Mouse (Mus musculus) yolk sac, embryonic 10.5 days (tissue): ENCODE measurements around the gene Smarca4.

ENCODE experiments used
- DNase-seq: peaks from one replicate; pipeline ENCODE4 v3.0.0-alpha.2; 2017; ENCODE audit warnings: low spot score

The Smarca4 gene

DNA sequence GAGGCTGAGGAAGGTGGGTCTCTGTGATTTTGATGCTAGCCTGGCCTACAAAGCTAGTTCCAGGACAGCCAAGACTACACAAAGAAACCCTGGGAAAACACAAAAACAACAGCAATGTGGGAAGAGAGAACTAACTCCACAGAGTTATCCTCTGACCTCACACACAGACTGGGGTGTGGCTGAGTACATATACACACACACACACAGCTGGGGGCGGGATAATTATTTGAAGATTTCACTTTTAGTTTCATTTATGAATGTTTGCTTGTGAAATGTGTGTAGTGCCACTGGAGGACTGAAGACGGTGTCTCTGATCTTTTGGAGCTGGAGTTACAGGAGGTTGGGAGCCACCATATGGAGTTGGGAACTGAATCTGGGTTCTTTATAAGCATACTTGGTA lies 14.9 kb upstream of the Smarca4 start:
- no peak for DNase-seq

DNA sequence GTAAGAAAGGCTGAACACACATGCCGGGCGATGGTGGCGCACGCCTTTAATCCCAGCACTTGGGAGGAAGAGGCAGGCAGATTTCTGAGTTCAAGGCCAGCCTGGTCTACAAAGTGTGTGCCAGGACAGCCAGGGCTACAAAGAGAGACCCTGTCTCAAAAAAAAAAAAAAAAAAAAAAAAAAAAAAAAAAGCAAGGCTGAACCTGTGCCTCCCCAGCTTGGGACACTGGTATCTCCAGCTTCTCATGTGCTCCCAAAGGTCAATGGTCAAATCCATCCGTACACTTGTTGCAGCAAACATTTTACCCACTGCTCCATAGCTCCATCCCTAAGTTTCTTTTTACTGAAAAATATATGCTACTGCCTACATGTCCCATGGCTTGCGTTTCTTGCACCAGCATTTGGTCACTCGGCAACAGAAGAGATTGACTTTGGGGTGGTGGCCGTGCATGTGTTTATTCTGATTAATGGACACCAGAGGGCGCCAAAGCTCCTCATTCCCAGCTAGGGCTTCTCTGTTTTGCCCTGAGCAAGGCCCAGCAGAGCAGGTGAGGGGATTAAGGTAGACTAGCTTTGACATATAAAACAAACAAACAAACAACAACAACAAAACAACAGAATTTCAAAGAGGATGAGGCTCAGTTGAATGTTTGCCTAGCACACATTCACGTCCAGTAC lies 14.1 kb upstream of the Smarca4 start:
- peak; percentile 62 for DNase-seq

DNA sequence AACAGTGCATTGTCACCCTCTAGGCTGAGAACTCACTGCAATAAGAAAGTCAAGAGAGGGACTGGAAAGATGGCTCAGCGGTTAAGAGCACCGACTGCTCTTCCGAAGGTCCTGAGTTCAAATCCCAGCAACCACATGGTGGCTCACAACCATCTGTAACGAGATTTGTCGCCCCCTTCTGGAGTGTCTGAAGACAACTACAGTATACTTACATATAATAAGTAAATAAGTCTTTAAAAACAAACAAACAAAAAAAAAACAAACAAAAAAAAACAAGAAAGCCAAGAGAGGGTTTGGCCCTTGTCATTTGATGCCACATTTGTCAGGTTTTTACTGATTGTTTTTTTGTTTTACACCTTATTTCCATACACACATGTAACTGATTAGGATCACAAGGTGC lies 11.8 kb upstream of the Smarca4 start:
- no peak for DNase-seq

DNA sequence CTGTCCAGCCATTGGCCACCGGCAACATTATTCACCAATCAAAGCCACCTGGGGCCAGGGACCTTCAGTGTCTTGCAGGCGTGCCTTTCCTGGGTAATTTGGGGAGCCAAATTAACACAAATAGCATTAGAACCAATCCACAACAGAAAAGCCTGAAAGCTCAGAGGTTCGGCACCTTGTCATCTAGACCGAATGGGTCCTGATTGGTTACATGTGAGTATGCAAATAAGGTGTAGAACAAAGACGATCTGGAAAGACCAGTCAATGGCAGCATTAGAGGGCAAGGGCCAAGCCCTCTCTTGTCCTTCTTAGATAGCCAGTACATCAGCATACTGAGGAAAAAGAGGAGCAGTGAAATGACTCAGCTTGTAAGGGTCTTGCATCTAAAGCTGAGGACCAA lies 10.1 kb upstream of the Smarca4 start:
- DNase-seq = no peak

DNA sequence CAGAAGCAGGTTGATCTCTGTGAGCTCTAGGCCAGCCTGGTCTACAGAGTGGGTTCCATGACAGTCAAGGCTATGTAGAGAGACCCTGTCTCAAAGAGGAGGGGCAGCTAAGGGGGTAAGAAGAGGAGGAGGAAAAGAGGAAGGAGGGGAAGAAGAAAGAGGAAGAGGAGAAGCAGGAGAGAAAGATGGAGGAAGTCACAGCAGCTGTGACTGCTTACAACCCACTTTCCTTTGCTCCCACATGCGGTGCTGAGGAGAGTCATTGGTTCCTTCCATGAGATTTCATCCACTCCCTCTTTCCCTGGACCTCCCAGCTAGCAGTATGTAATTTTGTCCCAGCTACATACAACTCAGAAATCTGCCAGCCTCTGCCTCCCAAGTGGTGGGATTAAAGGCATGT lies 9.3 kb upstream of the Smarca4 start:
- no peak for DNase-seq

DNA sequence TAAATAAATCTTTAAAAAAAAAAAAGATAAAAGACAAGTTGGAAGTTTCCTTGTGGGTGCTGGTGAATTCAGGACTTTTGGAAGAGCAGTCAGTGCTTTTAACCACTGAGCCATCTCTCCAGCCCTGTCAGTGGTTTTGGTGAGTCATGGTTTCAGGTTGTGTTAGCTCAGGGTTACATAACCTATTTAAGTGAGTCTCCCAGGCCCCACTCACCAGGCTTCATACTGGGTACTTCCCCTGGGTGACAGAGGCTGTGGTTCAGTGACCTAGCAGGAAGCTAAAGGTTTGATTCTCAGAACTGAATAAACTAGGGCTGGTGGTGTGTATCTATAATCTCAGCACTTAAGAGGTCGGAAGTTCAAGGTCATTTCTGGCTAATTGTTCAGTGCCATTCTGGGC lies 6.1 kb upstream of the Smarca4 start:
- DNase-seq = no peak

DNA sequence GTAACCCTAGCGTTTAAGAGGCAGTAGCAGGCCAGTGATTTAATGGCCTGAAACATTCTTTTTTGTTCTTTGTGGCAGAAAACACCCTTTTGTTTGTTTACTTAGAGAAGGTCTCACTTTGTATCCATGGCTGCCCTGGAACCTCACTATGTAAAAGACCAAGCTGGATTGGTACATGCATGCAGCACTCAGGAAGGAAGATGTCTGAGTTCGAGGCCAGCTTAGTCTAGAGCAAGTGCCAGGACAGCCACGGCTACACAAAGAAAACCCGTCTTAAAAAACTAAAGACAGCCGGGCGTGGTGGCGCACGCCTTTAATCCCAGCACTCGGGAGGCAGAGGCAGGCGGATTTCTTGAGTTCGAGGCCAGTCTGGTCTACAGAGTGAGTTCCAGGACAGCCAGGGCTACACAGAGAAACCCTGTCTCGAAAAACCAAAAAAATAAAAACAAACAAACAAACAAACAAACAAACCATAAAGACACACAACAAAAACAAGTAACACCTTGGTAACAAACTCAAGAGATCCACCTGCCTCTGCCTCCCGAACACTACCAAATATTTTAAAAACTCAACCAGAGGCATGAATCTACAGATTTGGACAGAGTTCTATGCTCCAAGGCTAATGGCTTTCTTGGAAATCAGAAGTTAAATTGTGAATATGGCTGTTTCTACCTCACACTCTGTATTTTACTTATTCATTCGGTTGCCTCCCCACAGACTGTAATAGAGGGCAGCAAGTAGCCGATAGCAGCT lies 929 bp upstream of the Smarca4 start:
- no peak for DNase-seq

DNA sequence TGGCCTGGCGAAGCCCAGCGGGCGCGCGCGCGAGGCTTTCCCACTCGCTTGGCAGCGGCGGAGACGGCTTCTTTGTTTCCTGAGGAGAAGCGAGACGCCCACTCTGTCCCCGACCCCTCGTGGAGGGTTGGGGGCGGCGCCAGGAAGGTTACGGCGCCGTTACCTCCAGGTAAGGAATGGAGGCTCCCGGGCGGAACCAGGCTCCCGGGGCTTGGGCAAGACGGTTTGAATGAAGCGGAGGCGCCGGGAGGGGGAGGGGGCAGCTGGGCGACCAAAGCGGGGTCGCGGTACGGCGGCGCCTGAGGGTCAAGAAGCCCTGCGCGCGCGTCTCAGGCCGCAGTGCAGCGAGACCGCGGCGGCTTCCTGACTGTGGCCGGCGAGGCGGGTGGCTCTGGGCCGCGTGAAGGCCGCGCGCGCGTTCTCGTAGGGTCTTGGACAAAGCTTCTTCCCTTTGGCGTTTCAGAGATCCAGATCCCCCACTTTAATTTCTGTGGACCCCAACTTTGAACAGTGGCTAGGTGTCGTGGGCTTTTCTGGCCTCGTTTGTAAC lies 338 bp downstream of the Smarca4 start:
- DNase-seq = peak; percentile 93

DNA sequence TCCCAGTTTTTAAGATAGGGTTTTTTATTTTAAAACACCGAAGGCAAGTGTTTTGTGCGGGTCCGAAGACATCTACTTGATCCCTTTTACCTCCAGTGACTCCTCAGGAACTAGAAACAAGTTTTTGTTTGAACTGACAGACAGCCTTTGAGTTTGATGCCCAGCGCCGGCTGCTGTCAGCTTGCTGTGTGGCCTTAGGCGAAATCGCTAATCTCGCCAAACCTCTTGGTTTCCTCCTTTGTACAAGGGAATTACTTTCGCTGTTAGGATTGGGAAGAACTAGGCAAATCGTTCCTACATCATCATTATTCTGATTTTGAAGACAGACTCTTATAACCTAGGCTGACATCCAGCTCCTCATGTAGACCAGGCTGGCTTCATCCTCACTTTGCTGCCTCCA lies 1.1 kb downstream of the Smarca4 start:
- DNase-seq = no peak

DNA sequence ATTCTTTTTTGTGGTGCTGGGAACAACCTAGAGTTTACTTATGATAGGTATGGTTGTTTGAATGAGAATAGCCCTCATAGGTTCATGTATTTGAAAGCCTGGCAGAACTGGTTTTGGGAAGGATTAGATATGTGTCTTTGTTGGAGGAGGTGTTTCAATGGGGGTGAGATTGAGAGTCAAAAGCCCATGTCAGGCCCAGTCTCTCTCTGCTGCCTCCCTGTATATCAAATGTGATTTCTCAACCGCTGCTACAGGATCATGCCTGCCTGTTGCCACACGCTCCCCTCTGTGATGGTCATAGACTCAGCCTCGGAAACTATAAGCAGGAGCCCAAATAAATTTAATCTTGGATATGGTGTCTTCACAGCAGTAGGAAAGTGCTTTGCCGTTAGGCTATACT lies 4.3 kb downstream of the Smarca4 start:
- DNase-seq = no peak

DNA sequence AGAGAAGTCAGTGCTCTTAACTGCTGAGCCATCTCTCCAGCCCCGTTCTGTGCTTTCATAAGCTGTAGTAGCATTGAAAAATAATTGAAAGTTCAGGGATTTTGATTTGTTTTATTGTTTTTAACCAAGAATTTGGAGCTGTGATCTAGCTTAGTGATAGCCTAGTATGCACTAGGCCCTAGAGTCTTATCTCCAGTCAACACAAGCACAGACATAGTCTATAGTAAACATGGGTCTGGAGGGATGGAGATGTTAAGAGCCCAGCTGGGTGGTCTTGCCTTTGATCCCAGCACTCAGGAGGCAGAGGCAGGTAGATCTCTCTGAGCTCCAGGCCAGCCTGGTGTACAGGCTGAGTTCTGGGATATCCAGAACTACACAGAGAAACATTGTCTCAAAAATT lies 6.7 kb downstream of the Smarca4 start:
- no peak for DNase-seq

DNA sequence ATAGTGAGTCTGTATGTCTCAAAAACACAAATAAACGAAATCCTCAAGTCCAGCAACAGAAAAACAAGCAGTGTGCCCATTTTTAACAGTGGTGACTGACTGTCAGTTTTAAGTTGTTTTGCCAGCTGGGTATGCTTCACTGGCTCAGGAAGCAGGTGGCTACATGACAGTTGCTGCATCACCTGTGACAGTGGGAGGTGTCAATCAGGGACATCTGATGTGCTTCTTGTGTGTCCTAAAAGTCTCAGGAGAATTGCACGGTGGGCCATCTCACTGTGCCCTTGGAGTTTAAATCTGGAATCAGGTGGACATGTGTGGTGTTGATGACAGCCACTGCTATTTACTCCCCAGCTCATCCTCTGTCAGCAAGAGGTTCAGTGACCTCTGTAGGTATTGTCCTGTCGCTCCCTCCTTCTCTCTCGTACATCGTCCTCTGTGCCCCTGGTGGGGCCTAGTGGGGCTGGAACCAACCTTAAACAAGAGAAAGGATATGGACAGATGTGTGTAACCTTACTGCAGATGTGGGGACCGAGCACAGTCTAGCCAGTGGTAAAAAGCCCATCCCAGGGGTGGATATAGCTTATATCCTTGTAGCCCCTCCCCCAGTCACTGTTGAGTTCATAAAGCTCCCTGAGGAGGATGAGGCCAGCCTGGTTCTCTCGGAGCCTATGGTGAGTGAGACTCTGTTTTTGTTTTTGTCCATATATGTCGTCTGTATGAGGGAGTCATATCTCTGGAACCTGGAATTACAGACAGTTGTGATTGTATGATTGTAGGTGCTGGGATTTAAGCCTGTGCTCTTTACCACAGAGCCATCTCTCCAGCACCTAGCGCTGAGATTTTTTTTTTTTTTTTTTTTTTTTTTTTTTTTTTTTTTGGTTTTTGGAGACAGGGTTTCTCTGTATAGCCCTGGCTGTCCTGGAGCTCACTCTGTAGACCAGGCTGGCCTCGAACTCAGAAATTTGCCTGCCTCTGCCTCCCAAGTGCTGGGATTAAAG lies 9.7 kb downstream of the Smarca4 start:
- no peak for DNase-seq

DNA sequence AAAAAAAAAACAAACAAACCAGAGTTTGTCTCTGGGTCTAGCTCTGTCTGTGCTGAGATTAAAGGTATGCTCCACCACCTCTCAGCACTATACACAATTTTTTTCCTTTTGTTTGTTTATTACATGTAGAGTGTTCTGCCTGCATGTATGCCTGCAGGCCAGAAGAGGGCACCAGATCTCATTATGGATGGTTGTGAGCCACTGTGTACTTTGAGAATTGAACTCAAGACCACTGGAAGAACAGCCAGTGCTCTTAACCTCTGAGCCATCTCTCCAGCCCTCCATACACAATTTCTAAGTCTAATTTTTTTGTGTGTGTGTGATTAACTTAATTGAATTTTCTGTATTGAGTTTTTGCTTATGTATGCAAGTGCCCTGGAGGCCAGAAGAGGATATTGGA lies 10.6 kb downstream of the Smarca4 start:
- DNase-seq = no peak

DNA sequence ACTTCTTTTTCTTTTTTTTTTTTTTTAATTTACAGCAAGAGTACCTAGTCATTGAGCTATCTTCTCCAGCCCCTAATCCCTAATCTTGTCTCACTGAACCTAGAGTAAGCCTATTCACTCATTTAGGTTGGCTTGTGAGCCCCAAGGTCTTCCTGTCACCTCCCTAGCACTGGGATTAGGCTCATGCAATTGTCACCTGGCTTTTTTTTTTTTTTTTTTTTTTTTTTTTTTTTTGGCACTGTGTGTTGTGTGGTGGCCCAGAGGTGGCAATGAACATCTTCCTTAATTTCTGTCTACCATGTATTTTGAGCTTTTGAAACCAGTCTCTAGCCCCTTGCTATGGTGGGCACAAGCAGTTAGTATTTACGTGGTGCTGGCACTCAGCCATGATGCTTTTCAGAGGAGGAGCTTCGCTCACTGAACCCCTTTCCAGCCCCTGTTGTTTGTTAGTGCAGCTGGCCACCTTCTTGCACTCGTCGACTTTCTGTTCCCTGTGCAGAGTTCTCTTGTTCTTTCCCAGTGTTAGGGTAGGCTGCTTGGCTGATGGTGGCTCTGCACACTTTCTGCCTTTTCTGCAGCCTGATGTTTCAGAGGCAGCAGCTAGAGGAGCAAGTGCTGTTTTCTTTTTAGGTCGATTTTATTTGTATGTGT lies 11.3 kb downstream of the Smarca4 start:
- no peak for DNase-seq

DNA sequence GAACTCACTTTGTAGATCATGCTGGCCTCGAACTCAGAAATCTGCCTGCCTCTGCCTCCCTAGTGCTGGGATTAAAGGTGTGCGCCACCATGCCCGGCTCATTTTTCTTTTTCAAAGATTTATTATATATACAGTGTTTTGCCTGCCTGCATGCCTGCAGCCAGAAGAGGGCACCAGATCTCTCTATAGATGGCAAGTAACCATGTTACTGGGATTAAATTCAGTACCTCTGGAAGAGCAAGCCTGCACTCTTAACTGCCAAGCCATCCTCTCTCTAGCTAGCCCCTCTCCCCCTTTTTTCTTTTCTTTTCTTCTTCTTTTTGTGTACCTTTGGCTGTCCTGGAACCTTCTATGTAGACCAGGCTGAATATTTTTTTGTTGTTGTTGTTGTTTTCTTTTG lies 14.7 kb downstream of the Smarca4 start:
- no peak for DNase-seq

DNA sequence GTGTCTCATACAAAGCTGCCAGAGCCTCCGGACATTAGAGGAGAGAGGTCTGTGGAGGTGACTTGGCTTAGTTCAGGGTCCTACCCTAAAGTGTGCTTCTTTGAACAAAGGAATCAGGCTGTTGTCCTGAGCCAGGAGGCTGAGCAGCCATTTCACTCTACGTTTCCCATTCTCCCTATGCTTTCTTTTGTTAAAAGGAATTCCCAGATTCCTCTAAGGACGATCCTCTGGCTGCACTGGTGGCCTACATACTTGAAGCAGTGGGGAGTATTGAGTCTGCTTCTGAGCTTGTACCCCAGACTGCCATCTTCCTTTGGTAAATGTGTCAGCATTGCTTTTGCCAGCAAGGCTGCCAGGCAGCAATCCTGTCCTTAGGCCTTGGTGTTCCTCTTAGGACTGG lies 17.1 kb downstream of the Smarca4 start:
- no peak for DNase-seq

DNA sequence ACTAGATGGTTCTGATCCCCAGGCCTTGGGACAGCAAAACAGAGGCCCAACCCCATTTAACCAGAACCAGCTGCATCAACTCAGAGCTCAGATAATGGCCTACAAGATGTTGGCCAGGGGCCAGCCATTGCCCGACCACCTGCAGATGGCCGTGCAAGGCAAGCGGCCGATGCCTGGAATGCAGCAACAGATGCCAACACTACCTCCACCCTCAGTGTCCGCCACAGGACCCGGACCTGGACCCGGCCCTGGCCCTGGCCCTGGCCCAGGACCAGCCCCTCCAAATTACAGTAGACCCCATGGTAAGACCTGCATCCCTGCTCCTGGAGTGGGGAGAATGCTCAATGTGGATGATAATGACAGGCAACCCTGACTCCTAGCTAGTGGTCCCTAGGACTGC lies 19.7 kb downstream of the Smarca4 start:
- DNase-seq = no peak

DNA sequence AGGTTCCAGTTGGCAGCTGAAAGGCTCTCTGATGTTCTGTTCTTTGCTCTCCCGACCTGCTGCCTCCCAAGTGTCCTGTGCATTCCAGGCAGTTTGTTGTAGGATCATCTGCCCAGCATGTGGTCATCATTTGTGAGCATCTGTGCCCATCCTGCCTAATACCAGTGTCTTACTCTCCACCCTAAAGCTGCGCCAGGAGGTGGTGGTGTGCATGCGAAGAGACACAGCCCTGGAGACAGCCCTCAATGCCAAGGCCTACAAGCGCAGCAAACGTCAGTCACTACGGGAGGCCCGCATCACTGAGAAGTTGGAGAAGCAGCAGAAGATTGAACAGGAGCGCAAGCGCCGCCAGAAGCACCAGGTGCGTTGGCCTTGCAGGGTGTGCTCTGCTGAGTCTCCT lies 23.1 kb downstream of the Smarca4 start:
- no peak for DNase-seq

DNA sequence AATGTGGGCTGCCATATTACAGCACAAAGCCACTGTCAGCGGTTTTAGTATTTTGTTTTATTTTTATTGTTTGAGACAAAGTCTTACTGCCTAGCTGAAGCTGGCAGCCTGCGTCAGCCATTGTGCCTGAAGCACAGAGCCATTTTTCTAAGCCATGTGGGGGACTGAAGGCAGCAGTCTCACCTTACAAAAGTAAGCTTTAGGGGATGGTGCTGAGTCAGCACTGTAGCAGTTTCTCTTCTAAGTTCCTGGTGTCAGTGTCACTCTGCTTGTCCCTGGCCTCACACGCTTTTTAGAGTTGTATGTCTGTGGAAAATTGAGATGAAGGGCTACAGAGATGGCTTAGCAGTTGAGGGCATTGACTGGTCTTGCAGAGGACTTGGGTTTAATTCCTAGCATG lies 30.4 kb downstream of the Smarca4 start:
- DNase-seq = no peak

DNA sequence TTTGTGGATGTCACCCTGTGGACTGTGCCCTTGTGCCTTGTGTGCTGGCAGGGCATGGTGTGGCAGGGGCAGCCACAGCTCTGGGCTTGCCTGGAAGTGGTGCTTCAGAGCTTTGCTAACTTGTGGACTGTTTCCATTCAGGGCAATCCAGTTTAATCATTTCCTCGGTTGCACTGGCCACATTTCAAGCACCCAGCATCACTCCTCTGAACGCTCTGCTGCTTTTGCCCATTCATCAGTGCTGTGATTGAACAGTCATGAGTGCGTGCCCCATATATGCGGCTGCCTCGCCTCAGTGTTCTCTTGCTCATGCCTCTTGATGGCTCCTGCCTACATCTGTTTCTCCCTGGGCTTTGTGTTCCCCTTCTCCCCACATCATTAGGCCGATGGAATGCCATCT lies 31.8 kb downstream of the Smarca4 start:
- DNase-seq = no peak

DNA sequence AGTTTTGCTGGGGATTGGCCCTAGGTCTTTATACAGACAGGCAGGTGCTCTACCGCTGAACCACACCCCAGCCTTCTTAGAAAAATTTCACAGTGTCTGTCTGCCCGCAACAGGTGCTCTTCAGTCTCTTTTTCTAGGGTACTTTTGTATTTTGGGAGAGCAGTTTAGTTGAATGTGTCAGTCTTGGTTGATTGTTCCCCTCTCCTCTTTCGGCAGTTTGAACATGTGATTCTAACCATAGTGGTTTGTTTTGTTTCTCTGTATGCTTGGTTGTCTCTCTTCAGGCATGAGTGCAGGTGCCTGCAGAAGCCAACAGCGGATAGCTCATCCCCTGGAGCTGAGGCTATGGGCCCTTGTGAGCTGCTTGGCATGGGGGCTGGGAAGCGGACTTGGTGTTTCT lies 36.3 kb downstream of the Smarca4 start:
- DNase-seq = no peak

DNA sequence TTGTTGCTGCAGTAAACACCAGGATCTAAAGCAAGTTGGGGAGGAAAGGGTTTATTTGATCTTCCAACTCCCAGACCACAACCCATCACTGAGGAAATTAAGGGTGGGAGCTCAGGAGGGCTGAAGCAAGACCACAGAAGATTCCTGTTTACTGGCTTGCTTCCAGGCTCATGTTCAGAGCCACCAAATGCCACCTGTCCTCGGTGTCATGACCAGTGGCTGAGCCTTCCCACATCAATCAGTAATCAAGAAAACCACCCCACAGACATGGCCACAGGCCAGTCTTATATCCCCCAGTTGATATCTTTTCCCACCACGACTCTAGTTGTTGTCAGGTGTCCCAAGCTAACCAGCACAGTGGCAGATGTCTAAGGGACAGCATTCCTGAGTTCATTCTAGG lies 37.3 kb downstream of the Smarca4 start:
- DNase-seq = no peak
